Mouse (Mus musculus): ENCODE data around the gene Tacstd2. TPM values are rescaled to one million over a fixed set of nuclear protein-coding genes. Genes with fewer than 3 reads are reported as not detected.

Tacstd2 gene
- total RNA-seq (2012; rRNA removed): not detected in 2 replicates
- not detected for polyA plus RNA-seq (2012; ENCODE audit: insufficient read depth in 1 of 2, insufficient read length in 2 of 2, low read depth in 1 of 2, low replicate concordance in 2 of 2, missing spikeins in 1 of 2)

- Histone ChIP-seq H3K79me2 (ENCODE audit: control insufficient read depth, insufficient read depth, low read length, poor library complexity) (no peaks in the 10 kb centered on the region), H3K9me3 (replicated peaks; ENCODE audit: insufficient read depth, low read length) (no peaks in the 10 kb centered on the region), H3K9ac (ENCODE audit: control insufficient read depth, low read depth, low read length, poor library complexity, severe bottlenecking) (no peak within 1 kb of the TSS), H3K27ac (ENCODE audit: control insufficient read depth, low read depth, low read length) (no peak within 1 kb of the TSS), H3K4me1 (ENCODE audit: control insufficient read depth in 1 of 2, insufficient read depth in 2 of 2, low read length in 2 of 2) (no peaks in the 10 kb centered on the region), H3K36me3 (ENCODE audit: control insufficient read depth in 1 of 2, insufficient read depth in 2 of 2, low read length in 2 of 2) (no peaks in the 10 kb centered on the region), H3K27me3 (ENCODE audit: control insufficient read depth in 1 of 2, insufficient read depth in 2 of 2, low read length in 2 of 2) (no peaks in the 10 kb centered on the region), H3K4me3 (ENCODE audit: control insufficient read depth in 1 of 2, insufficient read depth in 1 of 2, low read depth in 2 of 2, low read length in 2 of 2) (no peak within 1 kb of the TSS)
- no peak for TF ChIP-seq E2F4 (IDR thresholded peaks at IDR 0.05; ENCODE audit: borderline replicate concordance, low read depth, low read length)
- no peak for DNase-seq (ENCODE audit: low read depth, low spot score)
Observed at GRCm38 (mm10) chr6:67535777-67536054, at the start of gene Tacstd2. Gene Tacstd2 (minus strand): TSS chr6:67535796.

GRCm38 (mm10) chr6:67566270-67566669 lies 30.7 kb upstream of the Tacstd2 start:
- DNase-seq (ENCODE audit: low read depth, low spot score): no peak
- Histone ChIP-seq H3K9ac (ENCODE audit: control insufficient read depth, low read depth, low read length, poor library complexity, severe bottlenecking) (no peak overlapping the region), H3K27ac (ENCODE audit: control insufficient read depth, low read depth, low read length) (no peak overlapping the region), H3K79me2 (ENCODE audit: control insufficient read depth, insufficient read depth, low read length, poor library complexity) (no peaks in the 10 kb centered on the region), H3K9me3 (replicated peaks; ENCODE audit: insufficient read depth, low read length) (no peaks in the 10 kb centered on the region), H3K4me3 (ENCODE audit: control insufficient read depth in 1 of 2, insufficient read depth in 1 of 2, low read depth in 2 of 2, low read length in 2 of 2) (no peak overlapping the region), H3K27me3 (ENCODE audit: control insufficient read depth in 1 of 2, insufficient read depth in 2 of 2, low read length in 2 of 2) (no peaks in the 10 kb centered on the region), H3K36me3 (ENCODE audit: control insufficient read depth in 1 of 2, insufficient read depth in 2 of 2, low read length in 2 of 2) (no peaks in the 10 kb centered on the region), H3K4me1 (ENCODE audit: control insufficient read depth in 1 of 2, insufficient read depth in 2 of 2, low read length in 2 of 2) (no peaks in the 10 kb centered on the region)
- TF ChIP-seq UBTF (IDR thresholded peaks at IDR 0.05; ENCODE audit: borderline replicate concordance, insufficient read depth, low read depth, low read length): no peak
- no peak for TF ChIP-seq JUND (IDR thresholded peaks at IDR 0.05; ENCODE audit: low read depth, low read length)
- TF ChIP-seq POLR2A (IDR thresholded peaks at IDR 0.05; ENCODE audit: control insufficient read depth in 1 of 2, insufficient read depth in 1 of 2, low read depth in 1 of 2, low read length in 2 of 2, poor library complexity in 1 of 2): no peak
- TF ChIP-seq CHD1 (IDR thresholded peaks at IDR 0.05; ENCODE audit: low read depth, low read length): no peak
- no peak for TF ChIP-seq KAT2A (conservative IDR thresholded peaks at IDR 0.05; ENCODE audit: low read depth, low read length)
- TF ChIP-seq ZC3H11A (IDR thresholded peaks at IDR 0.05; ENCODE audit: low read depth, low read length): no peak
- TF ChIP-seq MAX (IDR thresholded peaks at IDR 0.05; ENCODE audit: low read length): no peak
- TF ChIP-seq GATA1 (IDR thresholded peaks at IDR 0.05; ENCODE audit: low read depth, low read length): no peak
- no peak for TF ChIP-seq MAFK (IDR thresholded peaks at IDR 0.05; ENCODE audit: borderline replicate concordance, low read depth, low read length)
- no peak for TF ChIP-seq ZMIZ1 (IDR thresholded peaks at IDR 0.05; ENCODE audit: low read depth, low read length)
- no peak for TF ChIP-seq NELFE (IDR thresholded peaks at IDR 0.05; ENCODE audit: low read depth, low read length)
- no peak for TF ChIP-seq HCFC1 (IDR thresholded peaks at IDR 0.05; ENCODE audit: low read depth, low read length)
- no peak for TF ChIP-seq TBP (IDR thresholded peaks at IDR 0.05; ENCODE audit: low read depth, low read length)
- no peak for TF ChIP-seq MYC (IDR thresholded peaks at IDR 0.05; ENCODE audit: low read depth, low read length)

GRCm38 (mm10) chr6:67555376-67555775 lies 19.8 kb upstream of the Tacstd2 start:
- Histone ChIP-seq H3K4me1 (ENCODE audit: control insufficient read depth in 1 of 2, insufficient read depth in 2 of 2, low read length in 2 of 2) (no peaks in the 10 kb centered on the region), H3K27me3 (ENCODE audit: control insufficient read depth in 1 of 2, insufficient read depth in 2 of 2, low read length in 2 of 2) (no peaks in the 10 kb centered on the region), H3K9me3 (replicated peaks; ENCODE audit: insufficient read depth, low read length) (no peaks in the 10 kb centered on the region), H3K27ac (ENCODE audit: control insufficient read depth, low read depth, low read length) (no peak overlapping the region), H3K9ac (ENCODE audit: control insufficient read depth, low read depth, low read length, poor library complexity, severe bottlenecking) (no peak overlapping the region), H3K4me3 (ENCODE audit: control insufficient read depth in 1 of 2, insufficient read depth in 1 of 2, low read depth in 2 of 2, low read length in 2 of 2) (no peak overlapping the region), H3K36me3 (ENCODE audit: control insufficient read depth in 1 of 2, insufficient read depth in 2 of 2, low read length in 2 of 2) (no peaks in the 10 kb centered on the region), H3K79me2 (ENCODE audit: control insufficient read depth, insufficient read depth, low read length, poor library complexity) (no peaks in the 10 kb centered on the region)
- no peak for DNase-seq (ENCODE audit: low read depth, low spot score)
- TF ChIP-seq ZC3H11A (IDR thresholded peaks at IDR 0.05; ENCODE audit: low read depth, low read length) (no peak), MAX (IDR thresholded peaks at IDR 0.05; ENCODE audit: low read length) (no peak), NELFE (IDR thresholded peaks at IDR 0.05; ENCODE audit: low read depth, low read length) (no peak), POLR2AphosphoS2 (IDR thresholded peaks at IDR 0.05; ENCODE audit: low read length) (no peak), RAD21 (IDR thresholded peaks at IDR 0.05; ENCODE audit: low read depth, low read length) (no peak), GABPA (IDR thresholded peaks at IDR 0.05; ENCODE audit: low read depth, low read length) (no peak), POLR2AphosphoS5 (IDR thresholded peaks at IDR 0.05; ENCODE audit: borderline replicate concordance, low read depth, low read length) (no peak), MAFK (IDR thresholded peaks at IDR 0.05; ENCODE audit: borderline replicate concordance, low read depth, low read length) (no peak), RCOR1 (IDR thresholded peaks at IDR 0.05; ENCODE audit: low read depth, low read length) (no peak)
